Mouse (Mus musculus): ENCODE data around the gene Srrm4. TPM values are rescaled to one million over a fixed set of nuclear protein-coding genes. Genes with fewer than 3 reads are reported as not detected.
A peak's percentile ranks its signal among the peaks of the same experiment; 100 is the strongest.

Gene Srrm4
- total RNA-seq (2012; rRNA removed) = 0.22 and 0.37 TPM in 2 replicates

DNA sequence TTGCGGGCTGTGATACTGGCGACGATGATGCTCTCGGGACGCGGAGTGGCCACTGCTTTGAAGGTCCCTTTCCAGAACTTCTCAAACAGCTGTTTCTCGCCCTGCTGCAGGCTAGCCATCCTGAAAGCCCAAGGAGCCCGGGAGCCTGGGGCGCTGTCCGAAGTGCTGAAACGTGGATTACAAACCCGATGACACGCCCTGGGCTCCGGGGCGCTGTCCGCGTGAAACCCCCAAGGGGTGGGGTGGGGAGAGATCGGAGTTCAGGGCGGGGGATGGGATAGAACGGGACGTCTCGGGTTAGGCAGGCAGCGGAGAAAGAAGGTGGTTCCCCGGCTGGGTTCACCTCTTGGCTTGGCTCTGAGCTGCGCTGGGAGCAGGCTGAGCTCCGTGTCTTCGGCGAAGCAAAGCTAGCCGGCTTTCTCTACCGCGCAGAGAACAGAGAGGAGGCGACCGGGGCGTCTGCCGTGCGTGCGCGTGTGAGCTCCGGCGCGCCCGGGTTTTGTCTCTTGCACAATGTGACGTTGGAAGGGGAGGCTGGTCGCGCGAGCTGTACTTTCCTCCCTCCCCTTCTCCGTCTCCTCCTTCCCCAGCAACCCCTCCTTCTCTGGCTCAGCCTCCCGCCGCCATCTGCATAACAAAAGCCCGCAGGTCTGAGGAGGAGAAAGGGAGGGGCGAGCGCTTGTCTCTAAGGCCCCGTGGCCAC is at the start of gene Srrm4:
TSS of gene Srrm4 (minus strand) at position 472 of the 703 bp plus-strand sequence.
- in situ Hi-C loops (cut with MboI; ENCODE audit: low sequenced_read_pairs in 2 of 2, unreplicated experiment in 2 of 2) = no loop called here
- Histone ChIP-seq H3K36me3 (ENCODE audit: control insufficient read depth, insufficient read depth, low read length, poor library complexity, severe bottlenecking) (no peaks in the 10 kb centered on the region), H3K9ac (ENCODE audit: insufficient read depth, low read depth, low read length, poor library complexity, severe bottlenecking) (peak within 1 kb of the TSS; percentile 27), H3K4me1 (ENCODE audit: control insufficient read depth in 2 of 2, insufficient read depth in 2 of 2, low read length in 2 of 2, poor library complexity in 1 of 2) (peaks cover 3 to 11% of the 10 kb centered on the region in 2 experiments), H3K9me3 (ENCODE audit: control insufficient read depth, insufficient read depth, low read depth, low read length) (no peaks in the 10 kb centered on the region), H3K4me3 (ENCODE audit: insufficient read depth in 1 of 2, low read depth in 1 of 2, low read length in 2 of 2, poor library complexity in 1 of 2, severe bottlenecking in 1 of 2) (peak within 1 kb of the TSS; percentile 68 to 84), H3K27ac (ENCODE audit: insufficient read depth, low read depth, low read length, poor library complexity, severe bottlenecking) (no peak within 1 kb of the TSS)
- peak; percentile 89 for DNase-seq (ENCODE audit: low read depth, low spot score)
- TF ChIP-seq MAFK (IDR thresholded peaks at IDR 0.05; ENCODE audit: insufficient read depth, low read depth, low read length) (no peak), ZC3H11A (IDR thresholded peaks at IDR 0.05; ENCODE audit: borderline replicate concordance, low read depth, low read length) (no peak), HCFC1 (IDR thresholded peaks at IDR 0.05; ENCODE audit: borderline replicate concordance, insufficient read depth, low read length) (no peak), CHD2 (IDR thresholded peaks at IDR 0.05; ENCODE audit: low read depth, low read length) (no peak), ZNF384 (IDR thresholded peaks at IDR 0.05; ENCODE audit: low read depth, low read length) (no peak)

DNA sequence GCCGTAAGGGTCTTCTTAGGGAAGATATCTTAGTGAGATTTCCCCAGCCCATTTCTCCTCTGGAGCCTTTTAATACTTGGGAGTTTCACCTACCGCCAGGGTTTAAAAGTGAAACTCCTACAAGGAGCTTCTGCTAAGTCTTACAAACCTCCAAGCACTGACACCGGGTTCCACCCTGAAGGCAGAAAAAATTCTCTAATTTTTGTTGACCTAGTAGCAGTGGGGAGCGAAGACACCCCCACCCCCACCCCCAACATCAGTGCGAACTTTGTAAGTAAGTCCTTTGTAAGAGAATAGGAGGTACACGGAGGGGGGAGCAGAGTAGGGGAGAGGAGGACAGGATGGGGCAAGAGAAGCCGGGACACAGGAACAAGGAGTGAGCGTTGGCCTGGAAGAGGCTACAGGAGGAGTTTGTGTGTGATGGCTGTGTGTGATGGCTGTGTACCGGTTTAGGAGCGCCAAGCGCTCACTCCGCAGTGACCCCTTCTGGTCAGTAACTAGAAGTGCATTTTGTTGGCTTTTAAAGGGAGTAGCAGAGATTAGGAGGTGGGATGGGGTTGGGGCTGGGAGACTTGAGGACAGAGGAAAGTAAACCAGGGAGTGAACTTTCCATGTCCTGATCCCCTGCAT is 1.3 kb upstream of the Srrm4 start:
- TF ChIP-seq HCFC1 (IDR thresholded peaks at IDR 0.05; ENCODE audit: borderline replicate concordance, insufficient read depth, low read length) = 0 out of 2 replicates have a peak, but pooled peaks have one; percentile 19
- no peak for TF ChIP-seq MAFK (IDR thresholded peaks at IDR 0.05; ENCODE audit: insufficient read depth, low read depth, low read length)
- 0 out of 2 replicates have a peak, but pooled peaks have one; percentile 35 for TF ChIP-seq ZC3H11A (IDR thresholded peaks at IDR 0.05; ENCODE audit: borderline replicate concordance, low read depth, low read length)
- no peaks in the 10 kb centered on the region for H3K9me3 ChIP-seq (ENCODE audit: control insufficient read depth, insufficient read depth, low read depth, low read length)
- no peak overlapping the region for H3K9ac ChIP-seq (ENCODE audit: insufficient read depth, low read depth, low read length, poor library complexity, severe bottlenecking)
- peak; percentile 76 for DNase-seq (ENCODE audit: low read depth, low spot score)
- H3K27ac ChIP-seq (ENCODE audit: insufficient read depth, low read depth, low read length, poor library complexity, severe bottlenecking) = no peak overlapping the region
- H3K4me1 ChIP-seq (ENCODE audit: control insufficient read depth in 2 of 2, insufficient read depth in 2 of 2, low read length in 2 of 2, poor library complexity in 1 of 2) = peaks cover 3 to 11% of the 10 kb centered on the region in 2 experiments
- in situ Hi-C loops (cut with MboI; ENCODE audit: low sequenced_read_pairs in 2 of 2, unreplicated experiment in 2 of 2) = no loop called here
- peak overlapping the region; percentile 68 to 84; a peak in 3 of 4 replicates for H3K4me3 ChIP-seq (ENCODE audit: insufficient read depth in 1 of 2, low read depth in 1 of 2, low read length in 2 of 2, poor library complexity in 1 of 2, severe bottlenecking in 1 of 2)
- H3K36me3 ChIP-seq (ENCODE audit: control insufficient read depth, insufficient read depth, low read length, poor library complexity, severe bottlenecking) = no peaks in the 10 kb centered on the region

- Histone ChIP-seq H3K4me1 (ENCODE audit: control insufficient read depth in 2 of 2, insufficient read depth in 2 of 2, low read length in 2 of 2, poor library complexity in 1 of 2) (peaks cover 3 to 11% of the 10 kb centered on the region in 2 experiments), H3K27ac (ENCODE audit: insufficient read depth, low read depth, low read length, poor library complexity, severe bottlenecking) (no peak overlapping the region), H3K9ac (ENCODE audit: insufficient read depth, low read depth, low read length, poor library complexity, severe bottlenecking) (peak overlapping the region; percentile 27; the same call in 1 of the 2 replicates), H3K4me3 (ENCODE audit: insufficient read depth in 1 of 2, low read depth in 1 of 2, low read length in 2 of 2, poor library complexity in 1 of 2, severe bottlenecking in 1 of 2) (peak overlapping the region; percentile 68 to 84), H3K36me3 (ENCODE audit: control insufficient read depth, insufficient read depth, low read length, poor library complexity, severe bottlenecking) (no peaks in the 10 kb centered on the region), H3K9me3 (ENCODE audit: control insufficient read depth, insufficient read depth, low read depth, low read length) (no peaks in the 10 kb centered on the region)
- in situ Hi-C loops (cut with MboI; ENCODE audit: low sequenced_read_pairs in 2 of 2, unreplicated experiment in 2 of 2) = no loop called here
- DNase-seq (ENCODE audit: low read depth, low spot score) = peak; percentile 27
- no peak for TF ChIP-seq CHD2 (IDR thresholded peaks at IDR 0.05; ENCODE audit: low read depth, low read length)
- TF ChIP-seq ZNF384 (IDR thresholded peaks at IDR 0.05; ENCODE audit: low read depth, low read length) = no peak
- TF ChIP-seq MAFK (IDR thresholded peaks at IDR 0.05; ENCODE audit: insufficient read depth, low read depth, low read length) = no peak
- TF ChIP-seq ZC3H11A (IDR thresholded peaks at IDR 0.05; ENCODE audit: borderline replicate concordance, low read depth, low read length) = no peak
- TF ChIP-seq HCFC1 (IDR thresholded peaks at IDR 0.05; ENCODE audit: borderline replicate concordance, insufficient read depth, low read length) = no peak
Measured at GRCm38 (mm10) chr5:116592049-116592800, 608 bp upstream of the Srrm4 start.

DNA sequence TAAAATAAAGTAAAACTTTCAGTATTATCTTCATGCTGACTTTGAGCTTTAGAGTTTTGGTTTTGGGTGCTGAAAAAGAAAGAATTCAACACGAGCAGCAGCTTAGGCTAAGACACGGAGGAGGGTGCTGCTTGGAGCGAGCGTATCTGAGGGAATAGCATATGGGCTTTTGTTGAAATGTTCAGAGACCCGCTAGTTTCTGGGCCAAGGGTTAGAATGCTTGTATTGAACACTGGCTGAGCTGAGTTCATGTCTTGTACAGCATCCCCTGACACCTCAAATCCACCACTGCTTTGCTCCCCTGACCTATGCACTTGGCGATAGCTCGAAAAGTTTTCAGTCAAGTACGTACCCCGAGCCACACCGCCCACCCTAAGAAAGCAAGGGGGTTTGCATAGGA is 919 bp downstream of the Srrm4 start:
- no peak for DNase-seq (ENCODE audit: low read depth, low spot score)
- Histone ChIP-seq H3K4me1 (ENCODE audit: control insufficient read depth in 2 of 2, insufficient read depth in 2 of 2, low read length in 2 of 2, poor library complexity in 1 of 2) (peaks cover 3 to 11% of the 10 kb centered on the region in 2 experiments), H3K27ac (ENCODE audit: insufficient read depth, low read depth, low read length, poor library complexity, severe bottlenecking) (no peak overlapping the region), H3K9ac (ENCODE audit: insufficient read depth, low read depth, low read length, poor library complexity, severe bottlenecking) (no peak overlapping the region), H3K9me3 (ENCODE audit: control insufficient read depth, insufficient read depth, low read depth, low read length) (no peaks in the 10 kb centered on the region), H3K4me3 (ENCODE audit: insufficient read depth in 1 of 2, low read depth in 1 of 2, low read length in 2 of 2, poor library complexity in 1 of 2, severe bottlenecking in 1 of 2) (no peak overlapping the region), H3K36me3 (ENCODE audit: control insufficient read depth, insufficient read depth, low read length, poor library complexity, severe bottlenecking) (no peaks in the 10 kb centered on the region)
- TF ChIP-seq HCFC1 (IDR thresholded peaks at IDR 0.05; ENCODE audit: borderline replicate concordance, insufficient read depth, low read length) = no peak
- TF ChIP-seq MAFK (IDR thresholded peaks at IDR 0.05; ENCODE audit: insufficient read depth, low read depth, low read length) = no peak
- TF ChIP-seq ZC3H11A (IDR thresholded peaks at IDR 0.05; ENCODE audit: borderline replicate concordance, low read depth, low read length) = no peak
- no peak for TF ChIP-seq ZNF384 (IDR thresholded peaks at IDR 0.05; ENCODE audit: low read depth, low read length)
- no peak for TF ChIP-seq CHD2 (IDR thresholded peaks at IDR 0.05; ENCODE audit: low read depth, low read length)
- in situ Hi-C loops (cut with MboI; ENCODE audit: low sequenced_read_pairs in 2 of 2, unreplicated experiment in 2 of 2) = no loop called here
